Mouse (Mus musculus) heart, postnatal 4 days (tissue): ENCODE results near the gene Mllt10. TPM values are rescaled to one million over a fixed set of nuclear protein-coding genes. Genes with fewer than 3 reads are reported as not detected.

Experiments used
- DNase-seq: peaks from one replicate; pipeline ENCODE4 v3.0.0; 2021
- total RNA-seq, 2 experiments: library from RNA; stranded (reverse); gene quantifications; 2 replicates each; pipeline ENCODE4 v1.2.3; 2021

Gene Mllt10
- total RNA-seq, result 10 to 100 TPM; 41.5 to 44.3 TPM

GRCm38 (mm10) chr2:18055016-18055928, at the start of gene Mllt10:
Gene Mllt10 (plus strand): TSS chr2:18055237.
- DNase-seq, result no peak

GRCm38 (mm10) chr2:18011226-18011625, 43.8 kb upstream of the Mllt10 start:
- no peak for DNase-seq

- DNase-seq, result no peak
Observed at GRCm38 (mm10) chr2:18012866-18013265, 42.2 kb upstream of the Mllt10 start.

GRCm38 (mm10) chr2:18015581-18015980, 39.5 kb upstream of the Mllt10 start:
- no peak for DNase-seq

GRCm38 (mm10) chr2:18016639-18017038, 38.4 kb upstream of the Mllt10 start:
- no peak for DNase-seq

- DNase-seq, result no peak
Observed at GRCm38 (mm10) chr2:18017321-18017720, 37.7 kb upstream of the Mllt10 start.

GRCm38 (mm10) chr2:18019122-18019521, 35.9 kb upstream of the Mllt10 start:
- no peak for DNase-seq

GRCm38 (mm10) chr2:18022886-18023285, 32.2 kb upstream of the Mllt10 start:
- no peak for DNase-seq

- DNase-seq, result no peak
Observed at GRCm38 (mm10) chr2:18025116-18025515, 29.9 kb upstream of the Mllt10 start.

GRCm38 (mm10) chr2:18025781-18026115, 29.3 kb upstream of the Mllt10 start:
- DNase-seq, result no peak

GRCm38 (mm10) chr2:18026116-18026947, 28.7 kb upstream of the Mllt10 start:
- peak; percentile 71 for DNase-seq

- DNase-seq, result peak; percentile 97
Observed at GRCm38 (mm10) chr2:18027448-18028139, 27.4 kb upstream of the Mllt10 start.

GRCm38 (mm10) chr2:18028140-18029021, 26.7 kb upstream of the Mllt10 start:
- peak; percentile 97 for DNase-seq

- no peak for DNase-seq
Observed at GRCm38 (mm10) chr2:18029656-18030055, 25.4 kb upstream of the Mllt10 start.

- no peak for DNase-seq
Observed at GRCm38 (mm10) chr2:18030581-18030980, 24.5 kb upstream of the Mllt10 start.

GRCm38 (mm10) chr2:18031271-18031821, 23.7 kb upstream of the Mllt10 start:
- DNase-seq, result peak; percentile 48

- DNase-seq, result peak; percentile 69
Observed at GRCm38 (mm10) chr2:18031831-18032537, 23.1 kb upstream of the Mllt10 start.

- DNase-seq, result no peak
Observed at GRCm38 (mm10) chr2:18032538-18032895, 22.5 kb upstream of the Mllt10 start.

GRCm38 (mm10) chr2:18033166-18034108, 21.6 kb upstream of the Mllt10 start:
- no peak for DNase-seq
